Mouse (Mus musculus) heart, embryonic 15.5 days (tissue): ENCODE measurements around the gene Hoxb5. TPM values are rescaled to one million over a fixed set of nuclear protein-coding genes. Genes with fewer than 3 reads are reported as not detected.

Experiments used
- ATAC-seq: fragments of 200-750 bp; cut with Nextera tagmentation; replicated peaks from 2 replicates; pipeline ENCODE4 v1.8.0; 2017; ENCODE audit warnings: low read depth, moderate TSS enrichment; ENCODE audit not compliant: insufficient number of reproducible peaks, insufficient read depth, low FRiP score
- H3K27ac ChIP-seq: fragments of 300-500 bp; sonication (generic); 2 replicates; pipeline ENCODE4 v1.5.1; 2015; ENCODE audit warnings: mild to moderate bottlenecking, inconsistent platforms
- H3K27me3 ChIP-seq: fragments of 300-500 bp; sonication (generic); 2 replicates; pipeline ENCODE4 v1.6.1; 2015; ENCODE audit warnings: inconsistent platforms
- H3K36me3 ChIP-seq: fragments of 300-500 bp; sonication (generic); 2 replicates; pipeline ENCODE4 v1.6.1; 2015; ENCODE audit warnings: mild to moderate bottlenecking, inconsistent platforms
- H3K4me1 ChIP-seq: fragments of 300-500 bp; sonication (generic); replicated peaks from 2 replicates; pipeline ENCODE4 v1.6.1; 2015; ENCODE audit warnings: inconsistent platforms
- H3K4me2 ChIP-seq: fragments of 300-500 bp; sonication (generic); 2 replicates; pipeline ENCODE4 v1.6.1; 2015; ENCODE audit warnings: inconsistent platforms, mild to moderate bottlenecking, moderate library complexity
- H3K4me3 ChIP-seq: fragments of 300-500 bp; sonication (generic); 2 replicates; pipeline ENCODE4 v1.5.1; 2015; ENCODE audit warnings: mild to moderate bottlenecking, inconsistent platforms
- H3K9ac ChIP-seq: fragments of 300-500 bp; sonication (generic); 2 replicates; pipeline ENCODE4 v1.6.1; 2015; ENCODE audit warnings: mild to moderate bottlenecking, inconsistent platforms
- H3K9me3 ChIP-seq: fragments of 300-500 bp; sonication (generic); replicated peaks from 2 replicates; pipeline ENCODE4 v1.6.1; 2016; ENCODE audit warnings: inconsistent platforms
- WGBS: fragments of 180-500 bp; shearing (Covaris S2); methylation state at CpG from one replicate; pipeline ENCODE4 v1.1.7; 2015; ENCODE audit warnings: mixed read lengths; 5-methylcytosine and 5-hydroxymethylcytosine counted together
- polyA plus RNA-seq: library from polyadenylated mRNA; unstranded; fragments of >200 nt; fragmentation: Nextera tagmentation; extraction: Ambion mirVana; gene quantifications from 2 replicates; pipeline ENCODE4 v1.2.1, GENCODE M21; 2015

The Hoxb5 gene
- polyA plus RNA-seq, 1 experiment from 2014 or later = 1.4 TPM

DNA sequence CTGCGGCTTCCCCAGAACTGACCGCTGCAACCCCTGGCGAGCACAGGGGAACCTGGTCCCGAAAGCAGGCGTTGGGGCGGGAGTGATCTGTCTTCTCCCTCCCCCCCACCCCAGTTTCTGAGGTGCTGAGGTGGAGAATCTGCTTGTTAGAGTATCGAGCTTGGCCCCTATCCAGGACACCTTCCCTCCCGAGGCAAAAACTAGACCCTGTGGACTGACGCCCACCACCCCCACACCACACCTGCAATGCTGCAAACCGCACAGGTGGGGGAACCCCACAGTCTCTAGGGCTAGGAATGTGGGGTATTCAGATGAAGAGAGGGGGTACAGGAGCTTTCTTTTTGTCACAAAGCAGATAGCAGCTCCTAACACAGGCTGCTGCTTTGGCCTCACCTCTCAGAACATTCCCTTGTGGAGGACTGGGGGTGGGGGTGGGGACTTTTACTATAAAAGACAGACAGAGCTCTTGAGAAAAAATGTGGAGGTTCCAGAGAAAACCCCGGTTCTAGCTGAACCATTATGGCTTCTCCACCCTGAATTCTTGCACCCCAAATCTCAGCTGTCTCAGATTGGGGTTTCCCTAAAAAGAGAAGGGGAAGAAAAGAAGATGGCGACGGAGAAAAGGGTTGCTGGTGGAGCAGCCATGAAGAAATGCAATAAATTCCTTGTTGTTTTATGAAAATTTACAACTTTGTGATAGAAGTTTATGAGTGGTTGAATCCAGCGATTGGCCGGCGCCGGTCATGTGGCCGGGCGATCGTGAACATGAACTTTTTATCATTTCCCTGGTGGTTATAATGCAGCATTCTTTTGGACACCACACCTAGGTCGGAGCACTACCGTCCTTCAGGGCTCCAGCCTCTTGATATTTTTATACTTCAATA is 11.2 kb upstream of the Hoxb5 start, which contains the start of gene Hoxb6:
Hoxb6 (plus strand) TSS at position 796 of the 884 bp plus-strand sequence.
- Histone ChIP-seq H3K36me3 (no peaks in the 10 kb centered on the region), H3K4me2 (no peak within 1 kb of the TSS), H3K4me1 (peaks cover 9% of the 10 kb centered on the region), H3K27me3 (peaks cover 98% of the 10 kb centered on the region), H3K27ac (no peak within 1 kb of the TSS), H3K9me3 (no peaks in the 10 kb centered on the region), H3K9ac (no peak within 1 kb of the TSS), H3K4me3 (peak within 1 kb of the TSS; percentile 10; the same call in 1 of the 2 replicates)
- no peak for ATAC-seq
- 5% methylated on average over 22 of the region's 22 CpGs for WGBS

GRCm38 (mm10) chr11:96292565-96293301 is 10.4 kb upstream of the Hoxb5 start:
- Histone ChIP-seq H3K27me3 (peaks cover 98% of the 10 kb centered on the region), H3K27ac (no peak overlapping the region), H3K9ac (no peak overlapping the region), H3K4me3 (peak overlapping the region; percentile 10; the same call in 1 of the 2 replicates), H3K9me3 (no peaks in the 10 kb centered on the region), H3K4me1 (peaks cover 7% of the 10 kb centered on the region), H3K36me3 (no peaks in the 10 kb centered on the region), H3K4me2 (no peak overlapping the region)
- no peak for ATAC-seq
- 5% methylated on average over 12 of the region's 12 CpGs for WGBS

DNA sequence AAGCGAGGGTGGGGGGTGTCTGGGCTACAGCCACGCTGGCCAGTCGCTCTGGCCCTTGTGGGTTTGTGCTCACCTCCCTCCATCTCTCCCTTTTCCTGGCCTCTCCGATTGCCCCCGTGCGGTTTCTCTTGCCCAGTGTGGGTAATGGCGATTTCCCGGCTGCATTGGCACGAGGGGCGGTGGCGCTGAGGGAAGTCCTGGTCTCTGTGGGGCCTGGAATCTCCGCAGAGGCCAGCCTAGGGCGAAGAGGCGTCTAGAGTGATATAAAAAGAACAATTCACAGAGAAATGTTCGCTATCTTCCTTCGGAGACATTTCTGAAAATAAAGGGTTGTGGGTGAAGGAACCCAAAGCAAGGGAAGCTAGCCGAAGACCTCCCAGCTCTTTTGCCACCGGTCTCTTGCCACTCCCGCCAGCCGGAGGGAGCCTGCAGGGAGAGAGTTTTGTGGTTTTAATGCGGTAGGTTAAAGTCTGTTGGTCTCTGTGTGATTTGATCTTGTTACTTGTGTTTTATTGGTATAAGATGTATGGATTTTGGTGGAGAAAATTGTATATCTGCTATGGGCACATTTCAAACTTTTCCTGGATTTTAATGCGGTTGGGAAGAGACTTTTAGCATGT is 9.7 kb upstream of the Hoxb5 start:
- no peaks in the 10 kb centered on the region for H3K36me3 ChIP-seq
- 4% methylated on average over 22 of the region's 22 CpGs for WGBS
- no peak overlapping the region for H3K9ac ChIP-seq
- no peak for ATAC-seq
- H3K27ac ChIP-seq = no peak overlapping the region
- peaks cover 98% of the 10 kb centered on the region for H3K27me3 ChIP-seq
- no peak overlapping the region for H3K4me2 ChIP-seq
- H3K4me3 ChIP-seq = peak overlapping the region; percentile 10; the same call in 1 of the 2 replicates
- no peaks in the 10 kb centered on the region for H3K9me3 ChIP-seq
- H3K4me1 ChIP-seq = peaks cover 7% of the 10 kb centered on the region

DNA sequence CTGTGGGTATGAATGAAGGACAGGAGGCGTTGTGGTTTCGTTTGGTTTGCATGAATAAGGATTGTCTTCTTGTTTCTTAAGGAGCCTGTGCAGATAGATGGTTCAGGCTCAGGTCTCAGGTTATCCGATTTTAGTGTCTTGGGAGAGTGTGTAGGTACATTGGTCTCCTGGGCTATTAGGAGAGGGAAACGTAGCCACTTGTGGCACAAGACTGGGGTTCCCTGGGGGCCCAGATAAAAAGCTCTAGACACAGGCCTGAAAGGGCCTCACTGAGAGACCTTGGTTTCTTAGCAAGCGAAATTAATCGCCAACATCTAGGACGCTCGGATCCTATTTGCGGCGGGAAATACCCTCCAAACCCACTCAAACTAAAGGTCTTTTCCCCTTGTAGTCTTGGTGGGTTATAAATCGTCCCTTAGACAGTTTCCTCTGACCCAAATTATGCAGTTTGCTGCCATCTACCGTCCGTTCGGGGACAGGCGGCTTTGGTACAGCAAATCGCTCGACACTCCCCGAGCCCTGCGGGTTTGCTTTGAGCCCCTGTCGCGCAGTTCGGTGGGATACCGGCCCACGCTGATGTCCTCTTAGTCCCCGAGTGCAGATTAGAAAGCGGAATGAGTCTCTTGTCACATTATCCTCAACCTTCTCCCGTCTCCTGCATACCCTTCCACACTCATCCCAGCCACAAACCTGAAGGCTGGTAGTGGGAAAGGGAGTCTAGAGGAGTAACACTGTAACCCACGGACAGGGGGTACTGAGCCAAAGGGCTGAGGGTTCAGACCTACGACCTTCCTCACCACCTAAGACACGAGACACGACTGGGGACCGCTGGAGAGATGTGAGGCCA is 8.7 kb upstream of the Hoxb5 start:
- peak overlapping the region; percentile 12; the same call in 1 of the 2 replicates for H3K4me3 ChIP-seq
- WGBS = under 1% methylated on average over 32 of the region's 32 CpGs
- no peak for ATAC-seq
- no peaks in the 10 kb centered on the region for H3K9me3 ChIP-seq
- no peaks in the 10 kb centered on the region for H3K36me3 ChIP-seq
- peaks cover 100% of the 10 kb centered on the region for H3K27me3 ChIP-seq
- peak overlapping the region; percentile 18; the same call in 1 of the 2 replicates for H3K4me2 ChIP-seq
- no peak overlapping the region for H3K9ac ChIP-seq
- H3K4me1 ChIP-seq = peaks cover 12% of the 10 kb centered on the region
- H3K27ac ChIP-seq = no peak overlapping the region

GRCm38 (mm10) chr11:96295092-96295835 is 7.9 kb upstream of the Hoxb5 start:
- no peak for ATAC-seq
- no peaks in the 10 kb centered on the region for H3K36me3 ChIP-seq

GRCm38 (mm10) chr11:96296997-96297396 is 6.1 kb upstream of the Hoxb5 start:
- WGBS = 4% methylated on average over 2 of the region's 2 CpGs

More at GRCm38 (mm10) chr11:96295092-96295835, 7.9 kb upstream of the Hoxb5 start:
- no peak overlapping the region for H3K27ac ChIP-seq
- H3K9me3 ChIP-seq = no peaks in the 10 kb centered on the region
- WGBS = 2% methylated on average over 30 of the region's 30 CpGs
- H3K27me3 ChIP-seq = peaks cover 100% of the 10 kb centered on the region
- peak overlapping the region; percentile 18; the same call in 1 of the 2 replicates for H3K4me2 ChIP-seq
- H3K9ac ChIP-seq = no peak overlapping the region
- peak overlapping the region; percentile 12; the same call in 1 of the 2 replicates for H3K4me3 ChIP-seq
- H3K4me1 ChIP-seq = peaks cover 14% of the 10 kb centered on the region

DNA sequence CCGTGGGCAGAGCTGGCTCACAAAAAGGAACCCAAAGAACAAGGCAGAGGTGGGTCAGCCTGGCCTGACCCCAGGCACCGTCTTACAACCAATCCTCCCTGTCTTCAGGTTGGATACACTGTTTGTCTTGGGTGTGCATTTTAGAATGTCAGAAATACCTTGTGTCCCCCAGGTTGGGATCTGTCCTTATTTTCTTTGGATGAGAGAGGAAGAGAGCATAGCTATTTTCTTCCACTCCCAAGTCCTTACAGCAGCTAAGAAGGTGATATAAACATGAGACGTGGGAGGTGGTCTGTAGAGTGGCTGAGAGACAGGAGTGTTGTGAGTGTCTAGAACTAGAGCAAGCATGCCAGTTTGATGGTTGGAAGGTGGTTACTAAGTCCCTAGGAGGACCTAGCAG is 5.7 kb upstream of the Hoxb5 start:
- Histone ChIP-seq H3K36me3 (no peaks in the 10 kb centered on the region), H3K9ac (no peak overlapping the region), H3K27ac (no peak overlapping the region), H3K4me1 (peaks cover 19% of the 10 kb centered on the region), H3K27me3 (peaks cover 100% of the 10 kb centered on the region), H3K9me3 (no peaks in the 10 kb centered on the region), H3K4me2 (no peak overlapping the region), H3K4me3 (no peak overlapping the region)
- no peak for ATAC-seq
- WGBS = 10% methylated on average over 3 of the region's 3 CpGs

More at GRCm38 (mm10) chr11:96296997-96297396, 6.1 kb upstream of the Hoxb5 start:
- peaks cover 100% of the 10 kb centered on the region for H3K27me3 ChIP-seq
- H3K4me3 ChIP-seq = no peak overlapping the region
- H3K9me3 ChIP-seq = no peaks in the 10 kb centered on the region
- H3K9ac ChIP-seq = no peak overlapping the region
- no peaks in the 10 kb centered on the region for H3K36me3 ChIP-seq
- ATAC-seq = no peak
- no peak overlapping the region for H3K4me2 ChIP-seq
- H3K27ac ChIP-seq = no peak overlapping the region
- H3K4me1 ChIP-seq = peaks cover 19% of the 10 kb centered on the region

DNA sequence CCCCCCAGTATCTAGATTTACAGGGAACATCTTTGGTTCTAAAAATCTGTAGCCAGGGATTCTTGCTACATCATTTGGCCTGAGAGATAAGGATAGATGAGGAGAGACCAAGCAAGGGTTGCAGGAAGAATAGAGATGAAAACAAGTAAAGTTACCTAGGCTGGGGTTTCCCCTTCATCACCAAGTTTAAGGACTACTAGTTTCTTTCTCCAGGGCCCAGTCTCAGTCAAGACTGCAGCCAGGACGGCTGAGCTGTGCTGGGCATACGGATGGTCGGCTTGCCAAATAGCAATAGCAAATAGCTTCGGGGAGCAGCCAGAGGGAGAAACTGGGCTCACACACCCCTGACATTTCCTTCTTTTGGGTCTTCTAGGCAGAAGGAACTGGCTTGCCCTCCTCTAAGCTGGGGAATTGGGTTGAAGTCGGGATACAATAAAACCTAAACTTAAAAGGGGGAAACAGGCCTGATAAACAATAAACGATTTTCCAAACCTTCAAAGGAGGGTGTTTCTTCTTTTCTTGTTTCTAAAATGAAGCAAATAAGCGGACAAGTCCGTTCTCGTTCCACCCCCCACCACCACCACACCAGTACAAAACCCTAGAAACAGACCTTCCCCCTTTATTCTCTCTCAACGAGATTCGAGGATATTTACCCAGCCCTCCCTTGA is 5.0 kb upstream of the Hoxb5 start:
- peaks cover 100% of the 10 kb centered on the region for H3K27me3 ChIP-seq
- no peaks in the 10 kb centered on the region for H3K9me3 ChIP-seq
- H3K4me1 ChIP-seq = peaks cover 19% of the 10 kb centered on the region
- H3K9ac ChIP-seq = no peak overlapping the region
- no peaks in the 10 kb centered on the region for H3K36me3 ChIP-seq
- WGBS = 15% methylated on average over 11 of the region's 11 CpGs
- H3K27ac ChIP-seq = no peak overlapping the region
- H3K4me3 ChIP-seq = no peak overlapping the region
- no peak for ATAC-seq
- H3K4me2 ChIP-seq = no peak overlapping the region

- Histone ChIP-seq H3K4me2 (peak overlapping the region; percentile 60), H3K9me3 (no peaks in the 10 kb centered on the region), H3K27ac (no peak overlapping the region), H3K4me1 (peaks cover 26% of the 10 kb centered on the region), H3K36me3 (no peaks in the 10 kb centered on the region), H3K4me3 (peak overlapping the region; percentile 42), H3K9ac (peak overlapping the region; percentile 29; the same call in 1 of the 2 replicates), H3K27me3 (peaks cover 100% of the 10 kb centered on the region)
- under 1% methylated on average over 66 of the region's 66 CpGs for WGBS
- ATAC-seq = no peak
Measured at GRCm38 (mm10) chr11:96298895-96299667, 4.1 kb upstream of the Hoxb5 start.
